Mouse (Mus musculus) kidney, embryonic 16.5 days (tissue): ENCODE measurements around the gene 9130213A22Rik. TPM values are rescaled to one million over a fixed set of nuclear protein-coding genes. Genes with fewer than 3 reads are reported as not detected.

Experiments used
- ATAC-seq: fragments of 200-750 bp; cut with Nextera tagmentation; 2 replicates; pipeline ENCODE4 v1.8.0; 2017; ENCODE audit warnings: moderate TSS enrichment; ENCODE audit not compliant: low FRiP score, low TSS enrichment
- H3K27ac ChIP-seq: fragments of 300-500 bp; sonication (generic); 2 replicates; pipeline ENCODE4 v1.5.1; 2014; ENCODE audit warnings: low read length
- H3K27me3 ChIP-seq: fragments of 300-500 bp; sonication (generic); 2 replicates; pipeline ENCODE4 v1.6.1; 2014; ENCODE audit warnings: low read length, control low read depth, mixed read lengths; ENCODE audit not compliant: insufficient read depth
- H3K36me3 ChIP-seq: fragments of 300-500 bp; sonication (generic); 2 replicates; pipeline ENCODE4 v1.6.1; 2014; ENCODE audit warnings: low read length, control low read depth, mixed read lengths; ENCODE audit not compliant: insufficient read depth
- H3K4me1 ChIP-seq: fragments of 300-500 bp; sonication (generic); 2 replicates; pipeline ENCODE4 v1.6.1; 2014; ENCODE audit warnings: low read length, control low read depth, mixed read lengths; ENCODE audit not compliant: insufficient read depth
- H3K4me2 ChIP-seq: fragments of 300-500 bp; sonication (generic); replicated peaks from 2 replicates; pipeline ENCODE4 v1.6.1; 2014; ENCODE audit warnings: low read depth, low read length
- H3K4me3 ChIP-seq: fragments of 300-500 bp; sonication (generic); 2 replicates; pipeline ENCODE4 v1.5.1; 2014; ENCODE audit warnings: mild to moderate bottlenecking, low read length
- H3K9ac ChIP-seq: fragments of 300-500 bp; sonication (generic); replicated peaks from 2 replicates; pipeline ENCODE4 v1.6.1; 2014; ENCODE audit warnings: low read length
- H3K9me3 ChIP-seq: fragments of 300-500 bp; sonication (generic); 2 replicates; pipeline ENCODE4 v1.6.1; 2016; ENCODE audit warnings: low read length, control low read depth
- WGBS: fragments of 180-500 bp; shearing (Covaris S2); extraction: QIAGEN DNeasy Blood & Tissue Kit; methylation state at CpG from one replicate; pipeline ENCODE4 v1.1.7; 2014; 5-methylcytosine and 5-hydroxymethylcytosine counted together
- polyA plus RNA-seq: library from polyadenylated mRNA; unstranded; fragments of >200 nt; fragmentation: Nextera tagmentation; extraction: Ambion mirVana; gene quantifications from 2 replicates; pipeline ENCODE4 v1.2.1, GENCODE M21; 2015

The 9130213A22Rik gene
- polyA plus RNA-seq, 1 experiment from 2014 or later, result 0.42 TPM

GRCm38 (mm10) chr11:69090367-69090766 is 32.0 kb downstream of the 9130213A22Rik start:
- H3K27me3 ChIP-seq, result no peaks in the 10 kb centered on the region
- 63% methylated on average over 6 of the region's 6 CpGs for WGBS
- no peak for ATAC-seq
- peaks cover 41% of the 10 kb centered on the region for H3K4me1 ChIP-seq
- H3K27ac ChIP-seq, result 0 out of 2 replicates have a peak overlapping the region, but pooled peaks have one; percentile 3
- H3K9me3 ChIP-seq, result no peaks in the 10 kb centered on the region
- peak overlapping the region; percentile 19; the same call in 1 of the 2 replicates for H3K9ac ChIP-seq
- H3K36me3 ChIP-seq, result peaks cover 18% of the 10 kb centered on the region; the same call in 1 of the 2 replicates
- peak overlapping the region; percentile 72 for H3K4me2 ChIP-seq
- H3K4me3 ChIP-seq, result 0 out of 2 replicates have a peak overlapping the region, but pooled peaks have one; percentile 9

- Histone ChIP-seq H3K27me3 (no peaks in the 10 kb centered on the region), H3K4me2 (peak overlapping the region; percentile 72), H3K9me3 (no peaks in the 10 kb centered on the region), H3K36me3 (peaks cover 18% of the 10 kb centered on the region; the same call in 1 of the 2 replicates), H3K4me1 (peaks cover 41% of the 10 kb centered on the region), H3K27ac (0 out of 2 replicates have a peak overlapping the region, but pooled peaks have one; percentile 3), H3K9ac (peak overlapping the region; percentile 99), H3K4me3 (peak overlapping the region; percentile 100)
- WGBS, result 77% methylated on average over 12 of the region's 12 CpGs
- no peak for ATAC-seq
These were observed 32.6 kb downstream of the 9130213A22Rik start for GRCm38 (mm10) chr11:69089616-69090290.

GRCm38 (mm10) chr11:69088856-69089615 is 33.4 kb downstream of the 9130213A22Rik start:
- H3K9ac ChIP-seq, result peak overlapping the region; percentile 99
- WGBS, result 11% methylated on average over 25 of the region's 25 CpGs
- peak overlapping the region; percentile 72 for H3K4me2 ChIP-seq
- H3K4me3 ChIP-seq, result peak overlapping the region; percentile 100
- peaks cover 37% of the 10 kb centered on the region for H3K4me1 ChIP-seq
- H3K27me3 ChIP-seq, result no peaks in the 10 kb centered on the region
- H3K9me3 ChIP-seq, result no peaks in the 10 kb centered on the region
- ATAC-seq, result peak; percentile 29; the same call in 1 of the 2 replicates
- peak overlapping the region; percentile 97 for H3K27ac ChIP-seq
- H3K36me3 ChIP-seq, result peaks cover 18% of the 10 kb centered on the region; the same call in 1 of the 2 replicates

GRCm38 (mm10) chr11:69088103-69088855 is 34.1 kb downstream of the 9130213A22Rik start, which contains the start of gene Vamp2:
Vamp2 (plus strand) TSS chr11:69088490.
- peak within 1 kb of the TSS; percentile 97 for H3K27ac ChIP-seq
- WGBS, result under 1% methylated on average over 60 of the region's 67 CpGs
- H3K9me3 ChIP-seq, result no peaks in the 10 kb centered on the region
- no peaks in the 10 kb centered on the region for H3K27me3 ChIP-seq
- peaks cover 37% of the 10 kb centered on the region for H3K4me1 ChIP-seq
- peak within 1 kb of the TSS; percentile 72 for H3K4me2 ChIP-seq
- peak within 1 kb of the TSS; percentile 100 for H3K4me3 ChIP-seq
- H3K36me3 ChIP-seq, result peaks cover 18% of the 10 kb centered on the region; the same call in 1 of the 2 replicates
- ATAC-seq, result peak; percentile 72
- H3K9ac ChIP-seq, result peak within 1 kb of the TSS; percentile 99

- H3K4me2 ChIP-seq, result no peak overlapping the region
- peaks cover 37% of the 10 kb centered on the region for H3K4me1 ChIP-seq
- peak overlapping the region; percentile 97 for H3K27ac ChIP-seq
These were observed 34.8 kb downstream of the 9130213A22Rik start for GRCm38 (mm10) chr11:69087597-69087996.

GRCm38 (mm10) chr11:69087082-69087481 is 35.3 kb downstream of the 9130213A22Rik start:
- Histone ChIP-seq H3K36me3 (peaks cover 14% of the 10 kb centered on the region; the same call in 1 of the 2 replicates), H3K27ac (peak overlapping the region; percentile 97), H3K27me3 (no peaks in the 10 kb centered on the region), H3K9ac (peak overlapping the region; percentile 13; the same call in 1 of the 2 replicates), H3K4me1 (peaks cover 37% of the 10 kb centered on the region), H3K9me3 (no peaks in the 10 kb centered on the region), H3K4me3 (no peak overlapping the region), H3K4me2 (no peak overlapping the region)
- peak; percentile 69 for ATAC-seq
- 16% methylated on average over 4 of the region's 4 CpGs for WGBS

More at GRCm38 (mm10) chr11:69087597-69087996, 34.8 kb downstream of the 9130213A22Rik start:
- Histone ChIP-seq H3K36me3 (peaks cover 16% of the 10 kb centered on the region; the same call in 1 of the 2 replicates), H3K4me3 (no peak overlapping the region), H3K9me3 (no peaks in the 10 kb centered on the region), H3K27me3 (no peaks in the 10 kb centered on the region), H3K9ac (peak overlapping the region; percentile 99; the same call in 1 of the 2 replicates)
- ATAC-seq, result peak; percentile 29
- 54% methylated on average over 2 of the region's 2 CpGs for WGBS

GRCm38 (mm10) chr11:69086390-69086789 is 36.0 kb downstream of the 9130213A22Rik start:
- Histone ChIP-seq H3K4me1 (peaks cover 35% of the 10 kb centered on the region), H3K4me3 (no peak overlapping the region), H3K36me3 (peaks cover 11% of the 10 kb centered on the region; the same call in 1 of the 2 replicates), H3K9me3 (no peaks in the 10 kb centered on the region), H3K9ac (0 out of 2 replicates have a peak overlapping the region, but pooled peaks have one; percentile 13), H3K4me2 (no peak overlapping the region), H3K27me3 (no peaks in the 10 kb centered on the region), H3K27ac (peak overlapping the region; percentile 70; the same call in 1 of the 2 replicates)
- WGBS, result 46% methylated on average over 6 of the region's 6 CpGs
- ATAC-seq, result no peak

GRCm38 (mm10) chr11:69085608-69086007 is 36.8 kb downstream of the 9130213A22Rik start:
- H3K4me2 ChIP-seq, result no peak overlapping the region
- H3K36me3 ChIP-seq, result peaks cover 4% of the 10 kb centered on the region; the same call in 1 of the 2 replicates
- H3K27me3 ChIP-seq, result no peaks in the 10 kb centered on the region
- H3K4me3 ChIP-seq, result no peak overlapping the region
- ATAC-seq, result no peak
- H3K27ac ChIP-seq, result no peak overlapping the region
- WGBS, result 63% methylated on average over 6 of the region's 6 CpGs
- H3K9ac ChIP-seq, result no peak overlapping the region
- no peaks in the 10 kb centered on the region for H3K9me3 ChIP-seq
- H3K4me1 ChIP-seq, result peaks cover 33% of the 10 kb centered on the region

GRCm38 (mm10) chr11:69081613-69082012 is 40.8 kb downstream of the 9130213A22Rik start:
- 78% methylated on average over 7 of the region's 7 CpGs for WGBS
- peaks cover 11% of the 10 kb centered on the region for H3K4me1 ChIP-seq
- H3K4me3 ChIP-seq, result no peak overlapping the region
- ATAC-seq, result no peak
- H3K9me3 ChIP-seq, result no peaks in the 10 kb centered on the region
- H3K4me2 ChIP-seq, result no peak overlapping the region
- H3K27ac ChIP-seq, result no peak overlapping the region
- no peaks in the 10 kb centered on the region for H3K36me3 ChIP-seq
- no peaks in the 10 kb centered on the region for H3K27me3 ChIP-seq
- H3K9ac ChIP-seq, result no peak overlapping the region
